Mouse (Mus musculus): Measurements from ENCODE around the gene Ugt1a10.
"Not testable (repeated sequence)": the region's sequence is repeated elsewhere in the genome, so short reads cannot be mapped to it uniquely, and the experiment has no call there.

GRCm38 (mm10) chr1:88109027-88109557 lies 53.9 kb downstream of the Ugt1a10 start:
- TF ChIP-seq CTCF (IDR thresholded peaks at IDR 0.05; ENCODE audit: borderline replicate concordance, insufficient read depth, low read depth, low read length); POLR2A (IDR thresholded peaks at IDR 0.05; ENCODE audit: borderline replicate concordance, insufficient read depth, low read length): not testable (repeated sequence)

Data from cerebellum, adult 2 months (tissue).